Mouse (Mus musculus) liver (tissue): ENCODE measurements around the gene Tnfrsf4.

Experiments
- DNase-seq: peaks from one replicate; pipeline ENCODE4 v3.0.0-alpha.2; 2020; ENCODE audit warnings: mixed read lengths

Tnfrsf4 gene

GRCm38 (mm10) chr4:156013637-156014036 is at the start of gene Tnfrsf4:
TSS of gene Tnfrsf4 (plus strand) at chr4:156013843.
- DNase-seq, result no peak

- DNase-seq, result no peak
These were observed 49.2 kb upstream of the Tnfrsf4 start for GRCm38 (mm10) chr4:155964396-155964795.

DNA sequence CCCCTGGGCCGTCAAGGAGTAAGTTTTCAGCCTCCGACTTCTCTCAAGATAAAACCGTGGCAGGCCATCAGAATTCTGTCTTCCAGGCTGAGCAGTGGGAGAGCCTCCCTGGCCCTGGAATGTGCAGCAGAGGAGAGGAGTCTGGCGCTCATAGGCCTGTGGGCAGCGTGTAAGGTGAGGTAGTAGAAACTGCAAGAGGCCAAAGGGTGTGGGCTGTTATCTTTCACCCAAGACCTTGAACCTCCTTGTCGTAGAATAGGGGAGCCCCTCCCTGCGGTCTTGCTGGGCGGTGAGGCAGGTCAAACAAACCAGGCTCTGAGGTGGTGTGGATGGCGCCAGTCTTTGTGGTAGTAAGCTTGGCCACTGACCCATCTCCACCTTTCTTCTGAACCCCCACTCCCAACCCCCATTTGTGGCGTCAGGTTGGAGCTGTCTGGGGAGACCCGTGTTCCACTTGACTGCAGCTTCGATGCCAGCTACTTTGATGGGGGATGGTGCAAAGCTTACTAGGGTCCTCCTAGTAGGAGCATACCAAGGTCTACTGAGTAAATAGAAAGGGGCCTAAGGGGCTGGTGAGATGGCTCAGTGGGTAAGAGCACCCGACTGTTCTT is 44.5 kb upstream of the Tnfrsf4 start:
- DNase-seq, result peak; percentile 66

DNA sequence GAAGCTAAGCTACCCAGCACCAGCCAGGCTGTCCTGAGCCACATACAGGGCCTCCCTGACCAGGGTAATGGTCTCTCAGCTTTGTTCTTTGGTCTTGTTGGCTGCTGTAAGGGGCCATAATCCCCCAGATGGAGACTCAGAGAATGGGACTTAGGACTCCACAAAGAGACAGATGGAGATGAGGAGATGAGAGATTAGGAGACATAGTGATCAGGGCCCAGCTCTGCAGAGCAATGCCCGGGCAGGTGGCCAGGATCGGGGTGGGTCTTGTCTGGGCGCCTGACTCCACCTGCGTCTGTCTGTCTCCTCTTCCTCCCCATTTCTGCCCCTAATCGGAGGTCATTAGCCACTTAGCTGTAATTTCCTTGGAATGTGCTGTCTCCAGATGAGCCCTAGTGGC is 43.4 kb upstream of the Tnfrsf4 start:
- no peak for DNase-seq

DNA sequence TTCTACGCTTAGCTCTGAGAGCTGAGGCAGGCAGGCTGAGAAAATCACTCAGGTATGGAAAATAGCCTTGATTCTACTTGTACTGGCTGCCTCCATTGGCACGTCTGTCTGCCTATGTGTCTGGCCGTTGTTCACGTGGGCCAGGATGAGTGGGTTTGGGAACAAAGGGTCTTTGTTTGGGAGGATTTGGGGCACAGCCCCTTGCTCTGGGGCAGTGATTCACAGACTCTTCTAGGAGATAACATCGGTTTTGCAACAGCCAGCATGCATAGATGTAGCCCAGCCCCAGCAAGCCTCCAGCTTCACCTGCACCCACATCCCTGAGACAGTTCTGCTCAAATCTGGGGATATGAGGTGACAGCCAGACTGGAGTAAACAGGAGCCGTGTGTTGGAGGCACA is 41.0 kb upstream of the Tnfrsf4 start:
- no peak for DNase-seq

- no peak for DNase-seq
These were observed 40.4 kb upstream of the Tnfrsf4 start for GRCm38 (mm10) chr4:155973239-155973638.

- DNase-seq, result no peak
These were observed 32.1 kb upstream of the Tnfrsf4 start for GRCm38 (mm10) chr4:155981436-155982082.

GRCm38 (mm10) chr4:155983788-155984187 is 29.9 kb upstream of the Tnfrsf4 start:
- no peak for DNase-seq

GRCm38 (mm10) chr4:155991211-155991907 is 22.3 kb upstream of the Tnfrsf4 start:
- DNase-seq, result peak; percentile 61

GRCm38 (mm10) chr4:155991908-155992230 is 21.8 kb upstream of the Tnfrsf4 start:
- no peak for DNase-seq

DNA sequence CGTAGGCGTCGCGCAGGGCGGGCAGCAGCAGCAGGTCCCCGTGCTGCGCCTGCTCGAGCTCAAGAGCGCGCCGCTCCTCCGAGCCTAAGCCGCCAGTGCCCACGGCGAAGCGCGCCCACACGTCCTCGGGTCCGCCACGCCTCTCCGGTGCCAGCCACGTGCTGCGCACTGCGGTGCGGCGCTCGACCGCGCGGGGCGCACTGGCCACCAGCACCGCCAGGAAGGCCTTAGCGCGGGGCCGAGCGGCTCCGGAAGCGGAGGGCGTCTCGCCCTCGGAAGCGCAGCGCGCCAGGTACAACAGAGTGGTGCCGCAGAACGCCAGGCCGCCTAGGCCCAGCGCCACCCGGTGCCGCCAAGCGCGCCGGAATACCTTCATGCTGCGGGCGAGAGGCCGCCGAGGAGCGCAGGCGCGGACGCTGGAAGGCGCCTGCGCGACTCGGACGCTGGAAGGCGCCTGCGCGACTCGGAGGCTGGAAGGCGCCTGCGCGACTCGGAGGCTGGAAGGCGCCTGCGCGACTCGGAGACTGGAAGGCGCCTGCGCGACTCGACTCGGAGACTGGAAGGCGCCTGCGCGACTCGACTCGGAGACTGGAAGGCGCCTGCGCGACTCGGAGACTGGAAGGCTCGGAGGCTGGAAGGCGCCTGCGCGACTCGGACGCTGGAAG is 21.3 kb upstream of the Tnfrsf4 start, which contains the start of the genes B3galt6 and Sdf4:
Gene B3galt6 (minus strand): TSS at position 409 of the 665 bp plus-strand sequence.
Gene Sdf4 (plus strand): TSS at position 632 of the 665 bp plus-strand sequence.
- DNase-seq, result peak; percentile 92

DNA sequence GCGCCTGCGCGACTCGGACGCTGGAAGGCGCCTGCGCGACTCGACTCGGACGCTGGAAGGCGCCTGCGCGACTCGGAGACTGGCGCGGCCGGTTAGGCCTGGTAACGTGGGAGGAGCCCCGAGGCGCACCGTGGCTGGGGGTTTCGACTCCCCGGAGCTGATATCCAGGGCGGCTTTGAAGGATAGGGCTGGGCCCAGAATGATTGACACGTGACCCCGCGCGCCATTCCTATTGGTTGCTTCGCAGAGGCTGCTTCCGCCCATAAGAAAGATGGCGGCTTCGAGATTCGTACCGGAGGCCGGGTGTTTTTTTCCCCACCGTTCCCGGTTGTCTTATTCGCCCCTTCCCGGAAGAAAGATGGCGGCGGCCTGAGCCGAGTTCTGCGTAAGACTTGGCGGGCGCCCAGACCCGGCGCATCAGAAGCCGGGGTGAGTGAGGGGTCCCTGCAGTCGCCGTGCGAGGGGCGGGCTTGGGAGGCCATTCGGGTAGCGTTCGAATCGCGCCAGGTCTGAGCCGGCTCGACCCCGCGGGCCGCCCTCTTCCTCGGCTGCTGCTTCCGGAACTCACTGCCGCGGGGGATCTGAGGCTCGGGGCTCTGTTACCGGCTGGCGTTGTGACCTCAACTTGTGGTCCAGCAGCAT is 20.6 kb upstream of the Tnfrsf4 start:
- peak; percentile 94 for DNase-seq

DNA sequence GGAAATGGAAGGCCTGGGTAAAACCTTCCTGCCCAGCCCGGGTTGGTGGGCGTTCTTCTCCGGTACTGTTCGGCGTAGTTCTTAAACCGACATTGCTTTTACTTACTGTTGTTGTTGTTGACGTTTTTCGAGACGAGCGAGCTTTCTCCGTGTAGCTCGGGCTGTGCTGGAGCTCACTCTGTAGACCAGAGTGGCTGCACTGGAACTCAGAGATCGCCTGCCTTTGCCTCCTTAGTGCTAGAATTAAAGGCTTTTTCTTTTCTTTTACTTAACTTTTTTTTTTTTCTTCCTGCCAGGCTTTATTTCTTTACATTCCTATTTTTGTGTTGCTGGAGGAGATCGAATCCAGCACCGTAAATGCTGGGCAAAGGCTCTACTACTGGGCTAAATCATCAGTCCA is 20.0 kb upstream of the Tnfrsf4 start:
- peak; percentile 17 for DNase-seq

GRCm38 (mm10) chr4:156004109-156004508 is 9.5 kb upstream of the Tnfrsf4 start:
- DNase-seq, result no peak

DNA sequence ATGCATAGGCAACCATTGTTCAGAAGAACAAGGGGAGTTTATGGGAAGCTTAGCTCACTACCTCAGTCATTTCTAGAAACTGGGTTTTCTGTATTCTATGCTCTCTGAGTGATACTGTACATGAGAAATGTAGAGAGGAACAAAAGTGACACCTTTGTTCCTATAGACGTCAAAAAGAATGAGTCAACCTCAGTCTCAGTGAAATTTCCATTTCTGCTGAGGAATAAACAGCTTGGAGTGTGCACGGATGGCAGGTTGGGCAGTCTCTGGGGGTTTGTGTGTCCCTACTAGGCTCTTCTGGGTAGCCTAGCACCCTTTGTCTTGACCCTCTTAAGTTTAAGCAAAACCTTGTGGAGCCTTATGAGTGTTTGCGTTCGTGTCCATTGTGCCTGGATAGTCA is 5.3 kb upstream of the Tnfrsf4 start:
- no peak for DNase-seq

GRCm38 (mm10) chr4:156014436-156014835 is 793 bp downstream of the Tnfrsf4 start:
- no peak for DNase-seq

- no peak for DNase-seq
These were observed 6.1 kb downstream of the Tnfrsf4 start for GRCm38 (mm10) chr4:156019771-156020170.

DNA sequence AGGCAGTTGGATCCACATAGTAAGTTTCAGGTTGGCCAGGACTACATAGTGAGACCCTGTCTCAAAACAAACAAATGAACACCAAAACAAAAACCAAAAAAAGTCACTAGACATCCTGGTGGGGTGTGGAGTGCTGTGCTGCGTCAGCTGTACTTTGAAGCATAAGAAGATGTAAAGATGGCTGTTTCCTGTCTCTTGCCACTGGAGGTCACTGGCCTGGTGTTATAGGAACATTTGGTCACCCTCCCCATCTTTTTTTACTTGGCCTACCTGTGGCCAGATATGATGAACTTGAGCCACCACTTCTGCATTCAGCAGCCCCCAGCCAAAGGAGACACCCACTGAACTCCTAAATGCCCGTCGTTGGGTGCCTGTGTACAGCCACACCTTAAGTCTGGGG is 7.7 kb downstream of the Tnfrsf4 start:
- DNase-seq, result no peak

DNA sequence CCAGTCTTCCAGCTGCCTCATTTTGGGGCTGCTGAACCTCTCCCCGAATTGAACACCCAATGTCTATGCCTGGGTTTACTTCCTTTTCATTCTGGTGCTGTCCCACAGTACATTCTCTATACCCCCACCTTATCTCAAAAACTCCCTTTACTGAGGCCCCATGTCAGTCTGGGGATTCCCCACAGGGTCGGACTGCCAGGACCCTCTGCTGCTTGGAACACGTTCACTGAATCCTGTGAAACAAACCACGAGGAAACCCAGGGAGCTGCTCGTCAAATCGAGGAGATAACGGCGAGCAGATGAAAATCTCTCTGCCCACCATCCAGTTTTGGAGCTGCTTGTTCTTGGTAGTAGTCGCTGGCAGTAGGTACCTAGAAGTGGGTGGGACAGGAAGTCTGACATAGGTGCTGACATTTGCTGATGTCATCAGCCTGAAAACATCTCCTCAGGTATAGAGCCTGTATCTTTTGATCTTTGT is 8.3 kb downstream of the Tnfrsf4 start:
- DNase-seq, result no peak

DNA sequence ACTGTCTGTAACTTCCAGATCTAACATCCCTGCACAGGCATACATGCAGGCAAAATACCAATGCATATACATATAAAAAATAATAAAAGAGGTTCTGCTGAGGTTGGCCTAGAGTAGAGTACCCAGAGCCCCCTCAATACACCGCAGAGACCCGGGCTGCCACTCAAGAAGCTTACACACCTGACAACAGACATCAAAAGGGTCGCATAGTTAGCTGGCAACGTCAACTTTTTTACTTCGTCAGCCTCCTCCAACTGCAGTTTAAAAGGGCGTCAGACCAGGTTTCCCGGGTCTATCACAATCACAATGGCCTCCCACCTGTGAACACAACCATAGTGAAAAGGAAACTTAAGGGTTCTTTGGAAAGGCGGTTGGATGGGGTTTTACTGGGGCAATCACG is 9.9 kb downstream of the Tnfrsf4 start:
- no peak for DNase-seq

GRCm38 (mm10) chr4:156024184-156024583 is 10.5 kb downstream of the Tnfrsf4 start:
- no peak for DNase-seq

DNA sequence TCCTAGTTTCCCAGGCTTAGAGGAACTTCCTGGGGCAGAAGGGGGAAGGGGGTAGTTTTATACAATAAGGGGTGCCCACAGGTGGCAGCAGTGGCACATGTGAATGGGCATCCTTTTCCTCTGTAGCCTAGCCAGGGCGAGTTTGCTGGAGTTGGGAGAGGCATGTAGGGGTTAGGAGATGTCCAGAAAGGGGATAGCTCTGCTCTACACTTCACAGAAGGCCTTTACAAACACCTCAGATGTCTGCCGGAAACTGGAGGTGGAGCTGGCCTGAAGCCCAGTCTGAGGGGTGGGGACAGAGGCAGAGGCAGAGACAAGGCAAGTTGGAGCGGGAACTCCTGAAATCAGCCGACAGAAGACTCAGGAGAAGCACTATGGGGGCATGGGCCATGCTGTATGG is 12.4 kb downstream of the Tnfrsf4 start, which contains the start of gene Tnfrsf18:
Gene Tnfrsf18 (plus strand): TSS at position 152 of the 400 bp plus-strand sequence.
- DNase-seq, result no peak

GRCm38 (mm10) chr4:156028580-156028979 is 14.9 kb downstream of the Tnfrsf4 start:
- no peak for DNase-seq
